Mouse (Mus musculus): Measurements from ENCODE around the gene Zfp429.
"Not testable (repeated sequence)": the region's sequence is repeated elsewhere in the genome, so short reads cannot be mapped to it uniquely, and the experiment has no call there.

DNA sequence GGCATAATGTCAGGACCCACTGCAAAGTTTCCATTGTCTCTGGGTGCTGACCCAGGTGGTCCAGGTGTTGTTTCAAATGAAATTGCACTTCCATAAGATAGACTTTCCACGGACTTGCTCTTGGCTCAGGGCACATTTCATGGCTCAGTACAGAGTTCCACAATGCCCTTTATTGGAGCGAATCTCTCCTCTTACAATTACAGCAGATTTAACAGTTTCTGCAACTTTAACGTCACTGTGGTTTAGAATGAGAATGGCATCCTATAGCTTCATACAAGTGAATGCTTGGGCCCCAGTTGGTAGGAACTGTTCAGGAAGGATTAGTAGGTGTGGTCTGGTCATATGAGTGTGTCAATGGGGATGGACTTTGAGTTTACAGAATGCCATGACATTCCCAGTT, 37.5 kb upstream of the Zfp429 start:
- TF ChIP-seq CTCF (IDR thresholded peaks at IDR 0.05; ENCODE audit: low read depth, low read length); POLR2A (IDR thresholded peaks at IDR 0.05; ENCODE audit: borderline replicate concordance, low read depth, low read length): not testable (repeated sequence)
